Comparison of ENCODE assay signal across 32 mouse cellular contexts in genomic region chr11:89708526-89708925, GRCm38 (mm10).
"Had no signal": no experiment of that assay in that cellular context is flagged by ENCODE, and none has a peak within 500 bp of the region (broad histone marks: within the 10 kb centered on the region; RNA-seq: fewer than 3 reads in every experiment).

No protein-coding gene starts in this region.

- H3K9ac ChIP-seq: limb, embryonic 12.5 days; limb, embryonic 13.5 days; limb, embryonic 15.5 days; liver, embryonic 12.5 days; liver, embryonic 13.5 days; liver, embryonic 14.5 days; liver, embryonic 15.5 days; liver, postnatal 0 days; lung, embryonic 14.5 days; lung, embryonic 15.5 days; midbrain, embryonic 12.5 days; midbrain, embryonic 13.5 days; midbrain, embryonic 15.5 days; neural tube, embryonic 12.5 days had no signal

- H3K4me3 ChIP-seq: limb, embryonic 10.5 days; limb, embryonic 12.5 days; limb, embryonic 13.5 days; limb, embryonic 15.5 days; liver, embryonic 12.5 days; liver, embryonic 13.5 days; liver, embryonic 15.5 days; lung, embryonic 15.5 days; megakaryocyte, embryonic 14.5 days; midbrain, embryonic 10.5 days; midbrain, embryonic 12.5 days; midbrain, embryonic 13.5 days; midbrain, embryonic 15.5 days; myocyte; neural tube, embryonic 12.5 days had no signal

- H3K36me3 ChIP-seq: limb, embryonic 10.5 days; limb, embryonic 12.5 days; limb, embryonic 13.5 days; limb, embryonic 15.5 days; liver, embryonic 12.5 days; liver, embryonic 13.5 days; liver, embryonic 15.5 days; lung, embryonic 15.5 days; midbrain, embryonic 10.5 days; midbrain, embryonic 12.5 days; midbrain, embryonic 13.5 days; midbrain, embryonic 15.5 days; neural tube, embryonic 12.5 days had no signal

- H3K9me3 ChIP-seq: limb, embryonic 10.5 days; limb, embryonic 12.5 days; limb, embryonic 13.5 days; limb, embryonic 15.5 days; liver, embryonic 12.5 days; liver, embryonic 13.5 days; liver, embryonic 15.5 days; lung, embryonic 15.5 days; midbrain, embryonic 10.5 days; midbrain, embryonic 12.5 days; midbrain, embryonic 13.5 days; midbrain, embryonic 15.5 days; neural tube, embryonic 12.5 days had no signal

- DNase-seq: left cerebral cortex, postnatal 4 days; liver; liver, embryonic 13.5 days; liver, postnatal 0 days; lung, adult 18-20 months; lung, adult 2 months; lung, embryonic 14.5 days; lung, postnatal 10 days; lung, postnatal 14 days; lung, postnatal 36 days; lung, postnatal 4 days; midbrain, embryonic 14.5 days had no signal

- H3K4me2 ChIP-seq: limb, embryonic 12.5 days; limb, embryonic 13.5 days; limb, embryonic 15.5 days; liver, embryonic 11.5 days; liver, embryonic 12.5 days; liver, embryonic 13.5 days; liver, embryonic 15.5 days; lung, embryonic 14.5 days; lung, embryonic 15.5 days; midbrain, embryonic 11.5 days; midbrain, embryonic 12.5 days; midbrain, embryonic 13.5 days; midbrain, embryonic 15.5 days; neural tube, embryonic 12.5 days had no signal

- H3K4me1 ChIP-seq: limb, embryonic 10.5 days; limb, embryonic 12.5 days; limb, embryonic 13.5 days; limb, embryonic 15.5 days; liver, embryonic 12.5 days; liver, embryonic 13.5 days; liver, embryonic 15.5 days; lung, embryonic 15.5 days; megakaryocyte, embryonic 14.5 days; midbrain, embryonic 10.5 days; midbrain, embryonic 12.5 days; midbrain, embryonic 13.5 days; midbrain, embryonic 15.5 days; neural tube, embryonic 12.5 days had no signal

- ATAC-seq: liver, embryonic 12.5 days; liver, postnatal 0 days; lung, postnatal 0 days; midbrain, embryonic 13.5 days; midbrain, embryonic 15.5 days; midbrain, embryonic 16.5 days had no signal

- H3K27ac ChIP-seq: limb, embryonic 10.5 days; limb, embryonic 12.5 days; limb, embryonic 13.5 days; limb, embryonic 15.5 days; liver, embryonic 12.5 days; liver, embryonic 13.5 days; liver, embryonic 14.5 days; liver, embryonic 15.5 days; lung, embryonic 15.5 days; macrophage; midbrain, embryonic 10.5 days; midbrain, embryonic 12.5 days; midbrain, embryonic 13.5 days; midbrain, embryonic 15.5 days; neural tube, embryonic 12.5 days had no signal

- H3K27me3 ChIP-seq: limb, embryonic 15.5 days; liver, embryonic 12.5 days; liver, embryonic 13.5 days; liver, embryonic 15.5 days; lung, embryonic 15.5 days; megakaryocyte, embryonic 14.5 days; midbrain, embryonic 12.5 days; midbrain, embryonic 13.5 days; midbrain, embryonic 15.5 days; neural tube, embryonic 12.5 days had no signal
